Mouse (Mus musculus) thymus, postnatal 4 days (tissue): ENCODE measurements around the gene Clba1.
"Not testable (repeated sequence)": the region's sequence is repeated elsewhere in the genome, so short reads cannot be mapped to it uniquely, and the experiment has no call there.

Source experiments
- DNase-seq: peaks from one replicate; pipeline ENCODE4 v3.0.0; 2021

The Clba1 gene

GRCm38 (mm10) chr12:112795466-112796104, 13.2 kb upstream of the Clba1 start:
- no peak for DNase-seq

GRCm38 (mm10) chr12:112796551-112797510, 11.9 kb upstream of the Clba1 start:
- no peak for DNase-seq

- no peak for DNase-seq
Measured at GRCm38 (mm10) chr12:112797672-112798331, 10.9 kb upstream of the Clba1 start.

DNA sequence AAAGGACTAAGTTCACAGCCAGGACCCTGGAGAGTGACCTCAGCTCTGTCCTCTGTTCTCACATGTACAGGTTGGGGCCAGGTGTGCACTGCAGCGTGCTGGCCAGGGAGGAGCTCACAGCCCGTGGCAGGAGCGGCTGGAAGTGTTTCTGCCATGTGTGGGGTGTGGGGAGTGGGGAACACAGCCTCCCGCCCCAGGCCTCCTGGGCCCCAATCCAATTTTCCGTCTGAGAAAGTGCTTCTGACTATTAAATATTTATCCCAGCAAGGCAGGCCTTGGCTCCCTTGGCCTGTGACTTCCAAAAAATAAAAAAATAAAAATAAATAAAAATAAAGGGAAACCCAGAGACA, 10.4 kb upstream of the Clba1 start:
- no peak for DNase-seq

GRCm38 (mm10) chr12:112798716-112799115, 10.0 kb upstream of the Clba1 start:
- DNase-seq = no peak

DNA sequence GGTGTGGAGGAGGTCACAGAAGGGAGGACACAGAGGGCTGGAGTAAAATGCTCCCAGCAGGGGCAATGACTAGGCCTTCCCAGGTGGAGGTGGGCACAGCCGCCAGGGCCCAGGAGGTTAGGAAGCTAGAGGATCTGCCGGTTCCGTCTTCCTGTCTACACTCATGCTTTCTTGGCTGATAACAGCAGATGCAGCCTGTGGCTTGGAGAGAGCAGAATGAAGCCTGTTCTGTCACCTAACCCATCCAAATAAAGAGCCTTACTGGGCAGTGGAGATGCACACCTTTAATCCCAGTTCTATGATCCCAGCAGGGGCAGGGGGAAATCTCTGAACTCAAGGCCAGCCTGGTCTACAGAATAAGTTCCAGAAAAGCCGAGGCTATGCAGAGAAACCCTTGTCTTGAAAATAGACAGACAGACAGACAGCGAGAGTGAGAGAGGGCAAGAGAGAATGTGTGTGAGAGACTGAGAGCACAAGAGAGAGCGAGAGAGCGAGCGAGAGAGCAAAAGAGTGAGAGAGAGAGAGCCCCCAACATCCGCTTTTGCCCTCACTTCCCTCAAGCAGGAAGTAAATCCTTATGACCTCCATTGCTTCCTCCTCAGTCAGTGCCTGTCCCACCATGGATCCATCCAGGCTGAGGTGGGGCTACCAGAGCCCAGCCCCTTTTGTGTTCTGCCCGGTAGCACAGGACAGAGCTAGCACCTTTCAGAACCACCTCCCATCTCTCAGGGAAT, 9.3 kb upstream of the Clba1 start:
- DNase-seq = no peak

- peak; percentile 92 for DNase-seq
Measured at GRCm38 (mm10) chr12:112800476-112800875, 8.3 kb upstream of the Clba1 start.

- no peak for DNase-seq
Measured at GRCm38 (mm10) chr12:112801864-112802846, 6.6 kb upstream of the Clba1 start, which contains the start of gene Ahnak2. Gene Ahnak2, minus strand, starts transcription at chr12:112802657.

DNA sequence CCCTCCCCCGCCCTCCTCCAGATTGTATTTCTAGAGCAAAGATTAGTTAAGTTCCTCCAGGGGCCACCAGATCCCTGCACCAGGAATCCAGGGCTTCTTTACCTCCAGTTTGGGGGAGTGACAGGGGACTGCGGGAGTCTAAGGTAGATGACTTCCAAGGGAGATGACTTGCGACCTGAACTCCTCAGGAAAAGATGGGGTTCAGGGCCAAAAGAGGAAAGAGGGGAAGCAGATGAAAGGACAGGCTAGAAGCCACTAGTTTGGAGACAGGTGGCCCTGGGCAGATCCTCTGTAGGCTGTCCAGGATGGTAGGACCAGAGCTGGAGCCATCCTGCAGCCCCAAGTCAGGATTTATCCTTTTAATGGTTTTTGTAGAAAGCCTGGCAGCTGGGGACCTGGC, 5.8 kb upstream of the Clba1 start:
- DNase-seq = no peak

- DNase-seq = no peak
Measured at GRCm38 (mm10) chr12:112804046-112804445, 4.7 kb upstream of the Clba1 start.

- DNase-seq = no peak
Measured at GRCm38 (mm10) chr12:112806044-112806443, 2.7 kb upstream of the Clba1 start.

GRCm38 (mm10) chr12:112807796-112808195, 941 bp upstream of the Clba1 start:
- DNase-seq = no peak

DNA sequence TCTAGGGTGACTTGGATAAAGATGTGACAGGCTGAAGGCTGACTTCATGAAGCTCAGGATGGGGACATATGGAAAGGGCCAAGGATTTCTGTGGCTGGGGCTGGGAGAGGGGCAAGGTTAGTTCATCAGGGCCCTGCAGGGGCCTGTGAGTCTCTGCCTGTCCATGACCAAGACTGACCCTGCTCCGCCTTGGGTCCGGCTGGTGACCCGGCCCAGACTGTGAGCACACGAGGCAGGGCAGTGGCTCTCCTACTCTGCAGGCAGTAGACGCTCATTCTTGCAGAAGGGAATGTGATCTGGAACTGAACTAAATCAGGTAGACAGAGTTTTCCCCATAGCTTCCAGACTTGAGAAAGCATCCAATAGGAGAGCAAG, 538 bp upstream of the Clba1 start:
- no peak for DNase-seq

DNA sequence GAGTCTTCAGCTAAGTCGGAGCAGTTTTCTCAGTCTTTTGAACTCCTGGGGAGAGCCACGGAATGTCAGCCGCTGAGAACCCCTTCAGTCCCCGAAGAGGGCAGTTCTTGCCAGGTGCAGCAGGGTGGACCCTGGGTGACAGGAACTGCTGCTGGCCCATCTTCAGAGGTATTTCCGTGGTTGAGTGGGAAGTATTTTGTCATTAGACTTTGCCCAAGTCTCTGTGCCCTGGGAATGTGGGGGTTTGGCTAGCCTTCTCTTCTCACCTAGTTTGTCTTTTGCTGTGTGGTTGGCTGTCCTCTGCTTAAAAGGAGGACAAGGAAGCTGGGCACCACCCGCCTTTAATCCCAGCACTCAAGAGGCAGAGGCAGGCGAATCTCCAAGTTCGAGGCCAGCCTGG, 904 bp downstream of the Clba1 start:
- DNase-seq = no peak

GRCm38 (mm10) chr12:112810092-112810885, 1.6 kb downstream of the Clba1 start:
- DNase-seq = no peak

DNA sequence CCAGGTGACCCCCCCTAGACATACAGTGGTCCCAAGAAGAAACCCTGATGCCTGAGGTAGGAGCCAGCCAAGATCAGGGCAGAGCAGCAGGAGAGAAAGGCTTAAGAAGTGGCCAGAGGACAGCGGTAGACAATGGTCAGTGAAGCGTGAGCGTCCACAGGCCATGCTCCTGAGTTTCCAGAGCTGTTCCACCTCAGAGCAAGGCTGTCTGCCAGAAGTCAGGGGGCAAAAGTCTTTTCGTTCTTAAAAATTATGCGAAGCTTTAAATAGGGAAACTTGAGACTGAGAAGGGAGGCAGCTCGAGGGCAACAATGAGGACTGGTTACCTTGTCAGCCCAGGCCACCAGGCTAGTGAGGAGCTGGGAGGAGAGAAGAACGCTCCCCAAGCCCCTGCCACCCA, 4.6 kb downstream of the Clba1 start:
- DNase-seq = no peak

DNA sequence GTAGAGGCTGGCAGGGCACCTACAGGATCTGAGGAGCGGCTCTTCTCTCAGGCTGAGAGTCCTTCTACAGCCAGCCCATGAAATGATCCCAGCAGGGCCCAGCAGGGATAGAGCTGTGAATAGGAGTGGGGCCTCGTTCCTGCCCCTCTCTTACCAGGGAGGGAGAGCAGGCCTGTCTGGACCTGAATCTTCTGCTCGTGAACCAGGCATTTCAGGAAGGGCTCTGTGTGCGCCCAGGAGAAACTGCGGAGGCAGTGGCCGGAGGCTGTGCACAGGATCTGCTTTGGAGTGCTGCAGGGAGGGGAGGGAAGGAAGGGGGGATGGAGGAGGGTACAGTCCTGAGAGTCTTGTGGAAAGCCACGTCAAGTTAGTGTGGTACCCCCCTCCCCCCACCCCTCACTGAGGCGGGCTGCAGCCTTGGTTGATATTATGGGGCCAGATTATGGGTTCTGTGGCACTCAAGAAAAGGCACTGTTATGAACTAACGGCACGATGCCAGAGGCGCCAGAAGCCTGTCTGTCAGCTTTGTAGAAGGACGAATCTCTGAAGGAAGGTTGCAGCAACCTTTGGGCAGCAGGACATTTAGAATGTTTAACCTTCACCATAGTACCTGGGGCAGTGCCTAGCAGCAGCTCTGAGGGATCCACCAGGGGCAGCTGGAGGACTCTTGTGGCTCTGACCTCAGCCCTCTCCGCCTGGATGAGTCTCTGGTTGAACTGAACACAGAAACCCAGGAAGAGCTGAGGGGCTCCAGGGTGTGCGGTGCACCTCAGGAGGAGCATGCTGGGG, 6.1 kb downstream of the Clba1 start:
- no peak for DNase-seq

- peak; percentile 84 for DNase-seq
Measured at GRCm38 (mm10) chr12:112816294-112816693, 7.6 kb downstream of the Clba1 start.

DNA sequence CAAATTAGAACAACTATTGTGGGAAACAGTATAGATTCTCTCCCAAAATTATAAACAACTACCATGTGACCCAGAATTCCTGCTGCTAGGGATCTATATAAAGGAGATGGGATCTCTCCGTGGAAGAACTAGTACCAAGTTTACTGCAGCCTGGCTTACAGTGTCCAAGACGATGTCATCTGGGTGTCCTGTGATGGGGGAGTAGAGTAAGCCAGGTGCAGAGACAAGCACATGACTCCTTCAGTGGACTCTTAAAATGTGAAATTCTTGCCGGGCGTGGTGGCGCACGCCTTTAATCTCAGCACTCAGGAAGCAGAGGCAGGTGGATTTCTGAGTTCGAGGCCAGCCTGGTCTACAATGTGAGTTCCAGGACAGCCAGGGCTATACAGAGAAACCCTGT, 8.1 kb downstream of the Clba1 start:
- not testable (repeated sequence) for DNase-seq

- DNase-seq = no peak
Measured at GRCm38 (mm10) chr12:112819057-112819662, 10.4 kb downstream of the Clba1 start.
